Mouse (Mus musculus): ENCODE results near the gene Hint3. TPM values are rescaled to one million over a fixed set of nuclear protein-coding genes. Genes with fewer than 3 reads are reported as not detected.

Hint3 gene
- polyA plus RNA-seq, 1 experiment from 2014 or later: 25.4 TPM

DNA sequence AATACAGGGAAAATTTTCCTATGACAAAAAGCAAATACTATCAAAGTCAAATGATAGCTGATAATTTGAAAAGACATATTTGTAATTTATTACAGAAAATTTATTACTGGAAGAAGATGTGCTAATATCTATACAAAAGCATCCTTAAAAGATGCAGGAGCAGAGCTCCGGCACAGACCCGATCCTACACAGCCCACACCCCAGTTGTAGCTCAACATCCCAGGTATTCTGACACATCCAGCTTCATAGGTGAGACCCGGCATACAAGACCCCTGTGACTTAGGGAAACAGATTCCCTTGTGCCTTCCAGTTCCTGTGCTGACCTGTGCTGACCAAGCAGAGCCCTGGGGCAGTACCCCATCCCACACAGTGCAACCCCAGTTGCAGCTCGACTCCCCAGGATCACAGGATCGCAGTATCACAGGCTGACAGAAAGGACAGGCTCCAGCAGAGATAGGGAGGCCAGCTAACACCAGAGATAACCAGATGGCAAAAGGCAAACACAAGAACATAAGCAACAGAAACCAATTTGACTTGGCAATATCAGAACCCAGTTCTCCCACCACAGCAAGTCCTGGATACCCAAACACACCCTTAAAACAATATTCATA lies 51.7 kb downstream of the Hint3 start:
- 94% methylated on average over 5 of the region's 5 CpGs for WGBS

DNA sequence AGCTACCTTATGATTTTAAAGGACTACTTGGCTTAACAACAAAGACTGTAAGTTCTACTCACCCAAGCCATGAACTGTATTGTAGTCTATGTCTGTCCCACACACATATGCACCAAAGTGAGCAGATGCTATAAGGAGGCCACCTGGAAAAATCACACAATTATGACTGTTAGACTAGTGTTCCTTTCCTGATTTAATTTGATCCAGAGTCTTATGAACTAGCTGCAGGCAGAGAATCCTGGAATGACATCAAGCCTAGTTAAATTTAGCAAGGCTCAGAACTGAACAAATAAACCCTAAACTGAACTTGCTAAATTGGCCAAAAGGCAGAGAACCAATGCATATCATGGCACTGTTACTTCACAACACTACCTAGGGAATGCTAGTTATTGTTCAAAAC lies 63.1 kb downstream of the Hint3 start:
- ATAC-seq (replicated peaks; ENCODE audit: low FRiP score, low TSS enrichment, low read depth) (no peak), DNase-seq (ENCODE audit: low spot score) (no peak)
- Histone ChIP-seq H3K36me3 (ENCODE audit: control insufficient read depth, insufficient read depth, low read length) (peaks cover 48% of the 10 kb centered on the region), H3K9me3 (ENCODE audit: control insufficient read depth, low read length) (no peaks in the 10 kb centered on the region), H3K27ac (ENCODE audit: low read depth) (no peak overlapping the region), H3K4me1 (replicated peaks; ENCODE audit: control insufficient read depth, insufficient read depth, low read length) (no peaks in the 10 kb centered on the region), H3K4me2 (ENCODE audit: low read length) (no peak overlapping the region), H3K9ac (ENCODE audit: low read length) (no peak overlapping the region), H3K4me3 (ENCODE audit: low read depth, low read length) (no peak overlapping the region), H3K27me3 (replicated peaks; ENCODE audit: control insufficient read depth, insufficient read depth, low read length) (no peaks in the 10 kb centered on the region)

More for the DNA sequence above, 51.7 kb downstream of the Hint3 start:
- H3K9me3 ChIP-seq (ENCODE audit: control insufficient read depth, low read length): no peaks in the 10 kb centered on the region
- no peaks in the 10 kb centered on the region for H3K4me1 ChIP-seq (replicated peaks; ENCODE audit: control insufficient read depth, insufficient read depth, low read length)
- ATAC-seq (replicated peaks; ENCODE audit: low FRiP score, low TSS enrichment, low read depth): no peak
- H3K9ac ChIP-seq (ENCODE audit: low read length): no peak overlapping the region
- no peak overlapping the region for H3K27ac ChIP-seq (ENCODE audit: low read depth)
- H3K27me3 ChIP-seq (replicated peaks; ENCODE audit: control insufficient read depth, insufficient read depth, low read length): no peaks in the 10 kb centered on the region
- no peak overlapping the region for H3K4me2 ChIP-seq (ENCODE audit: low read length)
- DNase-seq (ENCODE audit: low spot score): no peak
- H3K36me3 ChIP-seq (ENCODE audit: control insufficient read depth, insufficient read depth, low read length): peaks cover 9% of the 10 kb centered on the region
- H3K4me3 ChIP-seq (ENCODE audit: low read depth, low read length): no peak overlapping the region

DNA sequence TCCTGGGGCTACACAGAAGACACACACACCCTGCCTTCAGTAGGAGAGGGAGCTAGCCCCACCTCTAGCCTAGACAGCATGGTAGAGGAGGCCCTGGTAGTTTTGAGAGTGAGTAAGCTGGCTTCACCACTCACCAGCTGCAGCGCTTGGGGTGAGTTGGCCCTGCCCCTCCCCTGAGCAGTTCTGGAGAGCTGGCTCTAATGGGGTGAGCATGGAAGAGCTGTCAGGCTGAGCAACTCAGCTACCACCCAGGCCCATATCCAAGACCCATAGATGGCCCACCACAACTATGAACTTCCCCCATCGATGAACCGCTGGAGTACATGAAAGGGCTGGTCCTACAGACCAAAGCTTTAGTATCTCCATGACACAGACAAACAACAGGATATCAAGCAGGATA lies 64.8 kb downstream of the Hint3 start:
- no peak overlapping the region for H3K4me2 ChIP-seq (ENCODE audit: low read length)
- no peaks in the 10 kb centered on the region for H3K9me3 ChIP-seq (ENCODE audit: control insufficient read depth, low read length)
- DNase-seq (ENCODE audit: low spot score): no peak
- no peaks in the 10 kb centered on the region for H3K4me1 ChIP-seq (replicated peaks; ENCODE audit: control insufficient read depth, insufficient read depth, low read length)
- no peak for ATAC-seq (replicated peaks; ENCODE audit: low FRiP score, low TSS enrichment, low read depth)
- H3K27ac ChIP-seq (ENCODE audit: low read depth): no peak overlapping the region
- H3K27me3 ChIP-seq (replicated peaks; ENCODE audit: control insufficient read depth, insufficient read depth, low read length): no peaks in the 10 kb centered on the region
- no peak overlapping the region for H3K4me3 ChIP-seq (ENCODE audit: low read depth, low read length)
- 91% methylated on average over 3 of the region's 3 CpGs for WGBS
- H3K36me3 ChIP-seq (ENCODE audit: control insufficient read depth, insufficient read depth, low read length): peaks cover 64% of the 10 kb centered on the region
- no peak overlapping the region for H3K9ac ChIP-seq (ENCODE audit: low read length)

Other genes starting within 250 kb of the Hint3 start
- gene Trmt11, start 28.9 kb downstream of the Hint3 start, polyA plus RNA-seq (2014; fragmentation: Nextera tagmentation; extraction: Ambion mirVana): 30.6 and 31.4 TPM in 2 replicates
- 9.2 and 11.4 TPM in 2 replicates for gene Ncoa7, start 173.7 kb upstream of the Hint3 start, polyA plus RNA-seq (2014; fragmentation: Nextera tagmentation; extraction: Ambion mirVana)
- 4.0 and 4.4 TPM in 2 replicates for gene Hey2, start 213.2 kb upstream of the Hint3 start, polyA plus RNA-seq (2014; fragmentation: Nextera tagmentation; extraction: Ambion mirVana)